In the genomic region with DNA sequence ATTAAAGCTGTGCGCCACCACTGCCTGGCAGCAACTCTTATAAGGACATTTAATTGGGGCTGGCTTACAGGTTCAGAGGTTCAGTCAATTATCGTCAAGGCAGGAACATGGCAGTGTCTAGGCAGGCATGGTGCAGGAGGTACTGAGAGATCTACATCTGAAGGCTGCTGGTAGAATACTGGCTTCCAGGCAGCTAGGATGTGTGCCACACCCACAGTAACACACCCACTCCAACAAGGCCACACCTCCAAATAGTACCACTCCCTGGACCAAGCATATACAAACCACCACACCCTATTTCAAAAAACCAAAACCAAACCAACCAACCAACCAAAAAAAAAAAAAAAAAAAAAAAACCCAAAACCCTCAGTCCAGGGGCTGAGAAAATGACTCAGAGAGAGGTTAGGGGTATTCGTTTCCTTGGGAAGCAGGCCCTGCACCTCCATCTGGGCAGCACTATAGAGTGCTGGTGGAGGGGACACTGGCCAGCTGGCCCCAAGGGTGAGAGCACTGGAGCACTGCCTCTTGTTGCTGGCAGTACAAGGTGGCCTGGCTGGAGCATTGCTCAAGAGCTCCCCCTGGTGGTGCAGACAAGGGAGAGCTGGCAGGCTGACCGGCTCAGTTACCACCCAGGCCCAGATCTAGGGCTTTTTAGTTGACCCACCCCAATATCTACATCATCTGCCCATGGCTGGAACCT, we compare ENCODE assay signal across 8 mouse cellular contexts. TPM values are rescaled to one million over a fixed set of nuclear protein-coding genes. Genes with fewer than 3 reads are reported as not detected.
DNase-seq lines count a peak whose midpoint lies in the region; ATAC-seq lines count a peak whose summit lies in the region.

No protein-coding gene starts in this region.

- no peak overlapping the region for H3K4me2 ChIP-seq in embryonic facial prominence, embryonic 13.5 days
- no peak overlapping the region for H3K4me2 ChIP-seq in limb, embryonic 15.5 days
- no peak overlapping the region for H3K4me2 ChIP-seq in stomach, embryonic 14.5 days (replicated peaks; ENCODE audit: low read depth, low read length)

- H3K27ac ChIP-seq in embryonic facial prominence, embryonic 13.5 days: no peak overlapping the region
- no peak overlapping the region for H3K27ac ChIP-seq in limb, embryonic 15.5 days
- no peak overlapping the region for H3K27ac ChIP-seq in stomach, embryonic 14.5 days (ENCODE audit: low read length)

- peak; percentile 86 for DNase-seq in CD4-positive, CD25-positive, alpha-beta regulatory T cell, adult 2 months (ENCODE audit: low read depth, low spot score)
- DNase-seq in adrenal gland, postnatal 25 days: peak; percentile 71
- DNase-seq in heart, adult 8-10 months (ENCODE audit: low spot score): peak; percentile 60
- DNase-seq in kidney, adult 18-20 months: peak; percentile 58
- peak; percentile 8 to 26 for DNase-seq in monocyte, adult 2 months (ENCODE audit: low read depth in 1 of 2, low spot score in 2 of 2)

- H3K4me1 ChIP-seq in embryonic facial prominence, embryonic 13.5 days: no peaks in the 10 kb centered on the region
- 0 out of 2 replicates have a peak, but pooled peaks cover 3% of the 10 kb centered on the region for H3K4me1 ChIP-seq in limb, embryonic 15.5 days
- no peaks in the 10 kb centered on the region for H3K4me1 ChIP-seq in stomach, embryonic 14.5 days (ENCODE audit: control insufficient read depth, insufficient read depth, low read length)

- no peaks in the 10 kb centered on the region for H3K27me3 ChIP-seq in embryonic facial prominence, embryonic 13.5 days
- H3K27me3 ChIP-seq in limb, embryonic 15.5 days: no peaks in the 10 kb centered on the region
- no peaks in the 10 kb centered on the region for H3K27me3 ChIP-seq in stomach, embryonic 14.5 days (ENCODE audit: control insufficient read depth, insufficient read depth, low read length)

- 0 out of 2 replicates have a peak, but pooled peaks have one; percentile 35 for ATAC-seq in embryonic facial prominence, embryonic 13.5 days (ENCODE audit: insufficient number of reproducible peaks, insufficient read depth, low FRiP score, low TSS enrichment, low read depth)
- ATAC-seq in limb, embryonic 15.5 days (ENCODE audit: insufficient number of reproducible peaks, low FRiP score, low TSS enrichment, low read depth): peak; percentile 72
- peak; percentile 78; the same call in 1 of the 2 replicates for ATAC-seq in stomach, embryonic 14.5 days (ENCODE audit: insufficient number of reproducible peaks, insufficient read depth, low FRiP score, low read depth)

- H3K36me3 ChIP-seq in embryonic facial prominence, embryonic 13.5 days: no peaks in the 10 kb centered on the region
- no peaks in the 10 kb centered on the region for H3K36me3 ChIP-seq in limb, embryonic 15.5 days
- H3K36me3 ChIP-seq in stomach, embryonic 14.5 days (ENCODE audit: control insufficient read depth, insufficient read depth, low read length): no peaks in the 10 kb centered on the region

- 49% methylated on average over 4 of the region's 4 CpGs for WGBS in embryonic facial prominence, embryonic 13.5 days
- WGBS in limb, embryonic 15.5 days: 45% methylated on average over 4 of the region's 4 CpGs
- 50% methylated on average over 4 of the region's 4 CpGs for WGBS in stomach, embryonic 14.5 days

- no peaks in the 10 kb centered on the region for H3K9me3 ChIP-seq in embryonic facial prominence, embryonic 13.5 days
- H3K9me3 ChIP-seq in limb, embryonic 15.5 days: no peaks in the 10 kb centered on the region
- no peaks in the 10 kb centered on the region for H3K9me3 ChIP-seq in stomach, embryonic 14.5 days (ENCODE audit: control insufficient read depth, low read depth, low read length)

- H3K9ac ChIP-seq in embryonic facial prominence, embryonic 13.5 days: no peak overlapping the region
- H3K9ac ChIP-seq in limb, embryonic 15.5 days: no peak overlapping the region
- no peak overlapping the region for H3K9ac ChIP-seq in stomach, embryonic 14.5 days (replicated peaks; ENCODE audit: low read depth, low read length)

- H3K4me3 ChIP-seq in embryonic facial prominence, embryonic 13.5 days: no peak overlapping the region
- H3K4me3 ChIP-seq in limb, embryonic 15.5 days: no peak overlapping the region
- no peak overlapping the region for H3K4me3 ChIP-seq in stomach, embryonic 14.5 days (ENCODE audit: low read depth, low read length)

RNA-seq across cellular contexts. Expression of a gene that starts 39.6 kb away (rescaled TPM):
- total RNA-seq in adrenal gland, postnatal 25 days (2021): 61.5 and 66.8 TPM in 2 replicates
- 79.6 and 82.0 TPM in 2 replicates for polyA plus RNA-seq in embryonic facial prominence, embryonic 13.5 days (2015; fragmentation: Nextera tagmentation; extraction: Ambion mirVana)
- total RNA-seq in heart, adult 8-10 months (2022): 10 to 100 TPM; 27.4 to 33.6 (median 29.4) TPM
- polyA plus RNA-seq in limb, embryonic 15.5 days (2015; fragmentation: Nextera tagmentation; extraction: Ambion mirVana): 63.2 and 66.8 TPM in 2 replicates
- polyA plus RNA-seq in stomach, embryonic 14.5 days (2014; fragmentation: Nextera tagmentation; extraction: Ambion mirVana): 78.0 and 80.7 TPM in 2 replicates

RNA-seq across cellular contexts. Expression of a gene that starts 42.2 kb away (rescaled TPM):
- total RNA-seq in adrenal gland, postnatal 25 days (2021): 3.8 and 4.9 TPM in 2 replicates
- 0.52 and 0.88 TPM in 2 replicates for polyA plus RNA-seq in embryonic facial prominence, embryonic 13.5 days (2015; fragmentation: Nextera tagmentation; extraction: Ambion mirVana)
- total RNA-seq in heart, adult 8-10 months (2022): under 1 TPM; 0.13 to 0.37 (median 0.25) TPM
- polyA plus RNA-seq in limb, embryonic 15.5 days (2015; fragmentation: Nextera tagmentation; extraction: Ambion mirVana): 1.4 and 3.4 TPM in 2 replicates
- 0.60 and 1.4 TPM in 2 replicates for polyA plus RNA-seq in stomach, embryonic 14.5 days (2014; fragmentation: Nextera tagmentation; extraction: Ambion mirVana)

RNA-seq across cellular contexts. Expression of a gene that starts 47.1 kb away (rescaled TPM):
- 1.8 TPM in 1 of 2 replicates, not detected in the other for total RNA-seq in adrenal gland, postnatal 25 days (2021)
- 0.98 and 1.0 TPM in 2 replicates for polyA plus RNA-seq in embryonic facial prominence, embryonic 13.5 days (2015; fragmentation: Nextera tagmentation; extraction: Ambion mirVana)
- under 1 TPM in 1 of 4 experiments, not detected in 3; 0.47 TPM for total RNA-seq in heart, adult 8-10 months (2022)
- 0.70 and 0.72 TPM in 2 replicates for polyA plus RNA-seq in limb, embryonic 15.5 days (2015; fragmentation: Nextera tagmentation; extraction: Ambion mirVana)
- 0.65 TPM in 1 of 2 replicates, not detected in the other for polyA plus RNA-seq in stomach, embryonic 14.5 days (2014; fragmentation: Nextera tagmentation; extraction: Ambion mirVana)

RNA-seq across cellular contexts. Expression of a gene that starts 51.4 kb away (rescaled TPM):
- not detected in 2 replicates for total RNA-seq in adrenal gland, postnatal 25 days (2021)
- polyA plus RNA-seq in embryonic facial prominence, embryonic 13.5 days (2015; fragmentation: Nextera tagmentation; extraction: Ambion mirVana): 0.58 TPM in 1 of 2 replicates, not detected in the other
- not detected for total RNA-seq in heart, adult 8-10 months (2022)
- 0.40 and 0.68 TPM in 2 replicates for polyA plus RNA-seq in limb, embryonic 15.5 days (2015; fragmentation: Nextera tagmentation; extraction: Ambion mirVana)
- 0.55 TPM in 1 of 2 replicates, not detected in the other for polyA plus RNA-seq in stomach, embryonic 14.5 days (2014; fragmentation: Nextera tagmentation; extraction: Ambion mirVana)

Comparison
In these comparisons a context has a peak if more than half of its experiments do, and no peak if none do; other contexts are left out.
1. DNase-seq: peak in every context shown above with its lines; median percentile 86 in CD4-positive, CD25-positive, alpha-beta regulatory T cell, adult 2 months; 71 in adrenal gland, postnatal 25 days; 60 in heart, adult 8-10 months; 58 in kidney, adult 18-20 months; 17 in monocyte, adult 2 months.